Mouse (Mus musculus) hindbrain, embryonic 15.5 days (tissue): Measurements from ENCODE around the gene Gm20517. TPM values are rescaled to one million over a fixed set of nuclear protein-coding genes. Genes with fewer than 3 reads are reported as not detected.

Experiments
- ATAC-seq: fragments of 200-750 bp; cut with Nextera tagmentation; 2 replicates; pipeline ENCODE4 v1.8.0; 2017; ENCODE audit warnings: low read depth, moderate number of reproducible peaks, moderate TSS enrichment; ENCODE audit not compliant: low FRiP score
- H3K27ac ChIP-seq: fragments of 300-500 bp; sonication (generic); replicated peaks from 2 replicates; pipeline ENCODE4 v1.5.1; 2015; ENCODE audit warnings: mild to moderate bottlenecking, inconsistent platforms
- H3K27me3 ChIP-seq: fragments of 300-500 bp; sonication (generic); 2 replicates; pipeline ENCODE4 v1.6.1; 2015; ENCODE audit warnings: control low read depth, inconsistent platforms
- H3K36me3 ChIP-seq: fragments of 300-500 bp; sonication (generic); 2 replicates; pipeline ENCODE4 v1.6.1; 2015; ENCODE audit warnings: control low read depth, inconsistent platforms
- H3K4me1 ChIP-seq: fragments of 300-500 bp; sonication (generic); replicated peaks from 2 replicates; pipeline ENCODE4 v1.6.1; 2015; ENCODE audit warnings: control low read depth, inconsistent platforms
- H3K4me2 ChIP-seq: fragments of 300-500 bp; sonication (generic); 2 replicates; pipeline ENCODE4 v1.6.1; 2015; ENCODE audit warnings: moderate library complexity, mild to moderate bottlenecking, inconsistent platforms
- H3K4me3 ChIP-seq: fragments of 300-500 bp; sonication (generic); 2 replicates; pipeline ENCODE4 v1.5.1; 2015; ENCODE audit warnings: mild to moderate bottlenecking, inconsistent platforms
- H3K9ac ChIP-seq: fragments of 300-500 bp; sonication (generic); 2 replicates; pipeline ENCODE4 v1.6.1; 2015; ENCODE audit warnings: inconsistent platforms
- H3K9me3 ChIP-seq: fragments of 300-500 bp; sonication (generic); 2 replicates; pipeline ENCODE4 v1.6.1; 2016; ENCODE audit warnings: control low read depth, inconsistent platforms
- WGBS: fragments of 180-500 bp; shearing (Covaris S2); methylation state at CpG from one replicate; pipeline ENCODE4 v1.1.7; 2015; 5-methylcytosine and 5-hydroxymethylcytosine counted together
- polyA plus RNA-seq: library from polyadenylated mRNA; unstranded; fragments of >200 nt; fragmentation: Nextera tagmentation; extraction: Ambion mirVana; gene quantifications from 2 replicates; pipeline ENCODE4 v1.2.1, GENCODE M21; 2015

The Gm20517 gene
- polyA plus RNA-seq, 1 experiment from 2014 or later: 2.5 TPM

GRCm38 (mm10) chr17:47706196-47706595 is 94.8 kb downstream of the Gm20517 start:
- Histone ChIP-seq H3K36me3 (peaks cover 22% of the 10 kb centered on the region), H3K4me3 (no peak overlapping the region), H3K27ac (no peak overlapping the region), H3K4me2 (no peak overlapping the region), H3K27me3 (0 out of 2 replicates have a peak, but pooled peaks cover 2% of the 10 kb centered on the region), H3K9ac (no peak overlapping the region), H3K9me3 (no peaks in the 10 kb centered on the region), H3K4me1 (no peaks in the 10 kb centered on the region)
- 64% methylated on average over 1 of the region's 1 CpGs for WGBS
- ATAC-seq: no peak

- 90% methylated on average over 3 of the region's 3 CpGs for WGBS
These were observed 96.6 kb downstream of the Gm20517 start for GRCm38 (mm10) chr17:47707961-47708360.

GRCm38 (mm10) chr17:47708972-47709371 is 97.6 kb downstream of the Gm20517 start:
- H3K27me3 ChIP-seq: no peaks in the 10 kb centered on the region

More at GRCm38 (mm10) chr17:47707961-47708360, 96.6 kb downstream of the Gm20517 start:
- Histone ChIP-seq H3K4me1 (0 out of 2 replicates have a peak, but pooled peaks cover 1% of the 10 kb centered on the region), H3K27ac (no peak overlapping the region), H3K4me3 (no peak overlapping the region), H3K36me3 (peaks cover 8% of the 10 kb centered on the region), H3K27me3 (0 out of 2 replicates have a peak, but pooled peaks cover 2% of the 10 kb centered on the region), H3K4me2 (no peak overlapping the region), H3K9ac (no peak overlapping the region), H3K9me3 (no peaks in the 10 kb centered on the region)
- no peak for ATAC-seq

GRCm38 (mm10) chr17:47710036-47710435 is 98.6 kb downstream of the Gm20517 start:
- Histone ChIP-seq H3K27me3 (no peaks in the 10 kb centered on the region), H3K4me3 (no peak overlapping the region), H3K4me1 (0 out of 2 replicates have a peak, but pooled peaks cover 3% of the 10 kb centered on the region), H3K9ac (no peak overlapping the region), H3K9me3 (no peaks in the 10 kb centered on the region), H3K4me2 (no peak overlapping the region), H3K36me3 (no peaks in the 10 kb centered on the region), H3K27ac (no peak overlapping the region)
- ATAC-seq: no peak
- WGBS: 83% methylated on average over 3 of the region's 3 CpGs

More at GRCm38 (mm10) chr17:47708972-47709371, 97.6 kb downstream of the Gm20517 start:
- WGBS: 76% methylated on average over 4 of the region's 4 CpGs
- Histone ChIP-seq H3K9ac (no peak overlapping the region), H3K36me3 (no peaks in the 10 kb centered on the region), H3K4me1 (0 out of 2 replicates have a peak, but pooled peaks cover 3% of the 10 kb centered on the region), H3K4me2 (no peak overlapping the region), H3K9me3 (no peaks in the 10 kb centered on the region), H3K4me3 (no peak overlapping the region), H3K27ac (no peak overlapping the region)
- ATAC-seq: no peak

- Histone ChIP-seq H3K4me2 (no peak overlapping the region), H3K9me3 (no peaks in the 10 kb centered on the region), H3K27ac (no peak overlapping the region), H3K27me3 (no peaks in the 10 kb centered on the region), H3K4me1 (0 out of 2 replicates have a peak, but pooled peaks cover 3% of the 10 kb centered on the region), H3K36me3 (no peaks in the 10 kb centered on the region), H3K9ac (no peak overlapping the region), H3K4me3 (no peak overlapping the region)
- no peak for ATAC-seq
- 71% methylated on average over 6 of the region's 6 CpGs for WGBS
These were observed 100.5 kb downstream of the Gm20517 start for GRCm38 (mm10) chr17:47711883-47712282.

- Histone ChIP-seq H3K4me1 (0 out of 2 replicates have a peak, but pooled peaks cover 3% of the 10 kb centered on the region), H3K27ac (no peak overlapping the region), H3K4me3 (no peak overlapping the region), H3K4me2 (peak overlapping the region; percentile 29), H3K36me3 (no peaks in the 10 kb centered on the region), H3K9me3 (no peaks in the 10 kb centered on the region), H3K27me3 (no peaks in the 10 kb centered on the region), H3K9ac (no peak overlapping the region)
- ATAC-seq: no peak
- WGBS: 36% methylated on average over 22 of the region's 22 CpGs
These were observed 101.6 kb downstream of the Gm20517 start for GRCm38 (mm10) chr17:47712889-47713571.

- Histone ChIP-seq H3K4me3 (no peak overlapping the region), H3K36me3 (no peaks in the 10 kb centered on the region), H3K9me3 (no peaks in the 10 kb centered on the region), H3K27me3 (no peaks in the 10 kb centered on the region), H3K27ac (no peak overlapping the region), H3K4me2 (no peak overlapping the region), H3K9ac (no peak overlapping the region), H3K4me1 (0 out of 2 replicates have a peak, but pooled peaks cover 3% of the 10 kb centered on the region)
- no peak for ATAC-seq
- WGBS: 66% methylated on average over 3 of the region's 3 CpGs
These were observed 103.6 kb downstream of the Gm20517 start for GRCm38 (mm10) chr17:47715037-47715436.

GRCm38 (mm10) chr17:47721183-47721582 is 109.8 kb downstream of the Gm20517 start:
- WGBS: 85% methylated on average over 4 of the region's 4 CpGs
- Histone ChIP-seq H3K27ac (no peak overlapping the region), H3K4me2 (no peak overlapping the region), H3K9ac (no peak overlapping the region), H3K9me3 (no peaks in the 10 kb centered on the region), H3K36me3 (no peaks in the 10 kb centered on the region), H3K27me3 (no peaks in the 10 kb centered on the region), H3K4me1 (no peaks in the 10 kb centered on the region), H3K4me3 (no peak overlapping the region)
- no peak for ATAC-seq

- Histone ChIP-seq H3K4me1 (no peaks in the 10 kb centered on the region), H3K9me3 (no peaks in the 10 kb centered on the region), H3K27me3 (no peaks in the 10 kb centered on the region), H3K9ac (no peak within 1 kb of the TSS), H3K4me3 (no peak within 1 kb of the TSS), H3K4me2 (no peak within 1 kb of the TSS), H3K36me3 (no peaks in the 10 kb centered on the region), H3K27ac (no peak within 1 kb of the TSS)
- ATAC-seq: no peak
- 81% methylated on average over 11 of the region's 11 CpGs for WGBS
These were observed 115.2 kb downstream of the Gm20517 start, which contains the start of gene Pgc for GRCm38 (mm10) chr17:47726566-47726965. Pgc (plus strand) TSS chr17:47726842.

GRCm38 (mm10) chr17:47730633-47731575 is 119.5 kb downstream of the Gm20517 start:
- H3K4me3 ChIP-seq: no peak overlapping the region
- H3K9ac ChIP-seq: no peak overlapping the region
- no peaks in the 10 kb centered on the region for H3K36me3 ChIP-seq
- no peaks in the 10 kb centered on the region for H3K27me3 ChIP-seq
- no peaks in the 10 kb centered on the region for H3K9me3 ChIP-seq
- no peak for ATAC-seq
- no peaks in the 10 kb centered on the region for H3K4me1 ChIP-seq
- no peak overlapping the region for H3K4me2 ChIP-seq
- WGBS: 56% methylated on average over 24 of the region's 24 CpGs
- H3K27ac ChIP-seq: no peak overlapping the region
